Mouse (Mus musculus) hematopoietic stem cell, adult 5-6 weeks (primary cell): ENCODE data around the gene Scaf4. TPM values are rescaled to one million over a fixed set of nuclear protein-coding genes. Genes with fewer than 3 reads are reported as not detected.
A peak's percentile ranks its signal among the peaks of the same experiment; 100 is the strongest.

Source experiments
- ATAC-seq, 2 experiments: fragments of 125-278 bp in 1 of 2; replicated peaks in 1 of 2; 2 replicates each; pipeline ENCODE4 v1.8.0; 2016 to 2017; ENCODE audit warnings: inconsistent platforms in 2 of 2, mild to moderate bottlenecking in 2 of 2, moderate number of reproducible peaks in 2 of 2, low read depth in 1 of 2, moderate TSS enrichment in 1 of 2; ENCODE audit not compliant: low FRiP score in 2 of 2, poor library complexity in 2 of 2, severe bottlenecking in 2 of 2, insufficient read depth in 1 of 2, low TSS enrichment in 1 of 2
- total RNA-seq: library from RNA; stranded (forward); fragments of 172-1452, 232-1000 nt; gene quantifications from 2 replicates; pipeline ENCODE4 v1.2.3, GENCODE M21; 2017

Scaf4 gene
- total RNA-seq, 1 experiment from 2014 or later: 14.4 TPM

GRCm38 (mm10) chr16:90298426-90299300, 14.4 kb upstream of the Scaf4 start:
- ATAC-seq: no peak

DNA sequence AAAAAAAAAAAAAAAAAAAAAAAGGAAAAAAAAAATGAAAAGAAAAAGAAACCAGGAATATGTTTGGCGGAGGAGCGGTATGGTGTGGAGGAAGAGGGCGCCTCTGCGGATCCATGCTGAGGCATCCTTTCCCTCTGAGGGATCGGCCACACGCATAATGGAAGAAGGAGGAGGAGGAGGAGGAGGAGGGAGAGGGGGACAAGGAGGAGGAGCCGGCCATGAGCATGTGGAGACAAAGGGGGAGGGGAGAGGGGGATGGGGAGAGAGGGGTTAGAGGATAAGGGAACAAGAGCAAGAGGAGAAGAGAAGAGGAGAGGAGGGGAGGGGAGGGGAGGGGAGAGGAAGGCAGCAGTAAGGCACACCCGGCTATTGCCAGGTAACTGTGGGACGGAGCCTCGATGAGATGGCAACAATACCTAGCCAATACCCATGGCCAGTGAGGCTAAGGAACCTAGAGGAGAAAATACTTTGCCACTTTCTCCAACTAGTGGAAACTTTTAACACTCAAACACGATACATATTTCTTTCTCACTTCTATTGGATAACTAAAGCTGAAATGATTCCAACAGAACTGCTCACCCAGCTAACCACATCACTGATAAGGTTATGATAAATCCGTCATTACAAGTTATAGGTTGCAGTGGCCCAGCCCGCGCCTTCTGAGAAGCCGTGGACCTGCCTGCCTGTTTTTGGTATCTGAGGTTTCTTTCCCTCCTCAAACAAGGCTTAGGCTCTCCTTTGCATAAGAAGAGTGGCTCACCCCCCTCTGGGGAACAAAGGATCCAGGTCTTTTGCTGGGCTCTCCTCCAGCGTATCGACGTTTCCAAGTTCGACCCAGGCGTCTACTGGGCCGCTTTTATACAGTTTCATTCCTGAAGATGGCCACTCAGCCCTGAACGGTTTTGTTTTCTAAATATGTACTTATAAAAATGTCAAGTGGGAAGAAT, 13.4 kb upstream of the Scaf4 start:
- no peak; a peak in 1 of 4 replicates for ATAC-seq

- ATAC-seq: no peak
Measured at GRCm38 (mm10) chr16:90291675-90292074, 7.4 kb upstream of the Scaf4 start.

DNA sequence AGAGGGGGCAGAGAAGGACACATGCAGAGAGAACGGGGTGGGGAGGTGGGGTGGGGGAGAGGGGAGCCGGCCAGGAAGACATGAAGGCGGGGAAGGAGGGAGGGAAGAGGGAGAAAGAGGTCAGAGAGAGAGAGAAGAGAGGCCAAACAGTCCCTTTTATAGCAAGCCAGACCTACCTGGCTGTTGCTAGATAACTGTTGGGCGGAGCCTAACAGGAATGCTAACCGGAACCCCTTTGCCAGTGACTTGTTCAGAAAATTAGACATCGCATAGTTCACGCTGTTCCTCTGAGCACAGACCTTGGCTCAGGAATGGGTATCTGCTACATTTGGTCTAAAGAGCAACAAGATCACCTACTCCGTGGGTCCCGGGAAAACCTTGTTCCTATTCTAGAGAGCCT, 6.7 kb upstream of the Scaf4 start:
- no peak for ATAC-seq

GRCm38 (mm10) chr16:90284916-90285315, 613 bp upstream of the Scaf4 start:
- peak; percentile 2 to 8; a peak in 2 of 4 replicates for ATAC-seq

DNA sequence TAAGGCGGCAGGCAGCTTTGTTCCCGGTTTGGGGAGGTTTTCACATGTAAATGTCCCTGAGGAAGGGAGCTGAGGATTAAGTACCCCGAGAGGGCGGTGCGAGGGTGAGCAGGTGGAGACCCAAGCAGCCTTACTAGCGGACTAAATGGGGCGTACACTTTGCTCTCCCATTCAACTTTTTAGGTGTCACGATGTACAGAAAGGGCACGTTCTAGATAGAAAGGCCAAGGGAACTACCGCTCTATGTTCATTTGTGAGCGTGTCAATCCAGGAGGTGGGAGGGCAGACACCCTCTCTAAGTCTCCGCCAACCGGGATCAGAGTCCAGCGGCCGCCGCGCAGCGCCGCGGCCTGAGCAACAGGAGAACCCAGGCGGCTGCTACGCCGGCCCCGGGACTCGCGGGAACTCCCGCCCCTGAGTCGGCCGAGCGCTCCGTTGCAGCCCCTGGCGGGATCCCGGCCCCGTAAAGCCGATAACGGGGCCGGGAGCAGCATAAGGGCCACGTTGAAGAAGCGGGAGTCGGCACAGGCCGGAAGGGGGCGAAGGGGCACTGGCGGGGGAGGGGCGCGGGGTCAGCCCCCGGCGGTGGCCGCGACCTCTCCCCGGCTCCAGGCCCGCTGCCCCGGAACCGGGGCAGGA, 918 bp downstream of the Scaf4 start:
- peak in 1 of 2 experiments; percentile 11; a peak in 1 of 4 replicates for ATAC-seq

DNA sequence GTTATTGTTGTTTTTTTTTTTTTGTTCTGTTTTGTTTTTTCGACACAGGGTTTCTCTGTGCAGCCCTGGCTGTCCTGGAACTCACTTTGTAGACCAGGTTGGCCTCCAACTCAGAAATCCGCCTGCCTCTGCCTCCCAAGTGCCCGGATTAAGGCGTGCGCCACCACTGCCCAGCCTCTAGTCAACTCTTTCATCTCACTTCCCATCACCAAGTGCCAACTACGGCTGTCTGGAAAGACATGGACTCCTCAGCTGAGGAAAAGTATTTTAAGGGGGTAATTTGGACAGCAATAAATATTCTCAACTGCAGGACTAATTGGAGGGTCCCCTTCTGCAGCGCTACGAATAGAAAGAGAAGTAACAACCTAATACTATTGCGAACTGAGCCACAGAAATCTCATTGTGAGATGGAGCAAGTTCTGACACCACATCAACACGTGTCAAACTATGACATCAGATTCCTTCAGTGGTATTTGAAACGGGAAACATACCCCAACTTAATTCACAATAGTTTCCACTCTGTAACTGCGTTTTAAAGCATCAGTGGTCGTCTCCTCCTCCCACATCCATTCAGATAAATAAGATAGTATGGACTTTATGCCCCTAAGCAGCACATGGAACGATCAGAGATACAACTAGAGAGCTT, 1.6 kb downstream of the Scaf4 start:
- peak in 1 of 2 experiments; percentile 29; a peak in 1 of 4 replicates for ATAC-seq

DNA sequence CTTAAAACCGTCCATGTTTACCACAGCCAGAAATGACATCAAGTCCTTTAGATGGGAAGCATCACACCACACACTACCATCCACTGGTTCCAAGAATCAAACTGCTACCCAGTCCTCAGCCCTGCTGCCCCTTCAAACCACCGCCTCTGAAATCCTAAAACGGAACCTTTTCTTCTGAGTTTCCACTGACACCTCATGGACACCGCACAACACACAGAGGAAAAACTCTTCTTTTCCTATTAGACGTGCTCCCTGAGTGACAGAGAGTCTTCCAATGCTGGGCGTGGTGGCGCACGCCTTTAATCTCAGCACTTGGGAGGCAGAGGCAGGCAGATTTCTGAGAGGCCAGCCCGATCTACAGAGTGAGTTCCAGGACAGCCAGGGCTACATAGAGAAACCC, 2.9 kb downstream of the Scaf4 start:
- no peak for ATAC-seq

DNA sequence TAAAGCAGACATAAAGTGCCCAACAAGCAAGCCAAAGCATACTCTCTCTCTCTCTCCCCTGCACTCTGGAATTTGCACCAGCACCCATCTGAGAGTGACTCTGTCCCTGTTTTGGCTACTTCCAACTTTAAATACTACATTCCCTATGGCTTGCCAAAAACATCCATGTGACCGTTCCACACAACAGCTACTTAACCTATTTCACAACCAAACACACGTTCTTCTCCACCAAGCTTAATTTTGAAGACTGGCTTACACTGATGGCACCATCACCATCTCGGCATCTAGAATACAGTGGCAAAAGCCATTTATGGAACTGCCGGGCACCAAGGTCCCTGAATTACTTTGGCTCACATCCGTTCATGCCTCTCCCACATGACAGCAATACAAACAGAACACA, 3.3 kb downstream of the Scaf4 start:
- ATAC-seq: no peak

DNA sequence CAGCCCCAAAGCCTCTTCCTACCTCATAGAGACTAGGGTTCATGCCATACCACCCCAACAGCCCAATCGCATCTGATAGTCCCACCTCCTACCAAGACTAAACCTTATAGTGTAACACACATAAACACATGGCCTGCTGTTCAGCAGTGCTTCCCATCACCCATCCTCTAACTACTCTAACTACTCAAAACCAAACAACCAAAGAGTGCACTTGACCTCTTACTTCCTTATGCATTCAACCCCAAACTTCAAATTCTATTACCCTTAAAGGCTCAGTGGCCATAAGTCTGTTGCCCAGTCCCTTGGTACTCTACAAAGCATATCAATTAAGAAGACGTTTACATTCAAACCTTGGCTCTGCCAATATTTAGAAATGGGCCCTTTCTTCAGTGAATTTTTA, 3.8 kb downstream of the Scaf4 start:
- ATAC-seq: no peak

GRCm38 (mm10) chr16:90279058-90279457, 5.2 kb downstream of the Scaf4 start:
- ATAC-seq: peak; percentile 77 to 80

DNA sequence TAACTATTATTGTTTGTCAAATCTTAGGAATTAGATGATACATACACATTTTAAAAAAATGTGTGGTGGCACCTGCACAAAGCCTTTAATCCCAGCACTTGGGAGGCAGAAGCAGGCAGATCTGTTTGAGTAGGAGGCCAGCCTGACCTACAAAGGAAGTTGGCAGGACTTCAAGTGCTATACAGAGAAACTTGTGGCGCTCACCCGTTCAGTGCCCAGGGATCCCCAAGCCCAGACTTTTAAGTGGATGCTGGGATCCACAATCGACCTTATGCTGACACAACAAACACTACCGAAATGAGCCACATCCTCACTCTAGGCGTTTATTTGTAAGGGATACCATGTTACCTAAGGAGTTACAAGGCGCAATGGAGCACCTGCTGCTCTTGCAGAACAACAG, 8.8 kb downstream of the Scaf4 start:
- no peak for ATAC-seq

- ATAC-seq: no peak
Measured at GRCm38 (mm10) chr16:90266581-90266980, 17.7 kb downstream of the Scaf4 start.

DNA sequence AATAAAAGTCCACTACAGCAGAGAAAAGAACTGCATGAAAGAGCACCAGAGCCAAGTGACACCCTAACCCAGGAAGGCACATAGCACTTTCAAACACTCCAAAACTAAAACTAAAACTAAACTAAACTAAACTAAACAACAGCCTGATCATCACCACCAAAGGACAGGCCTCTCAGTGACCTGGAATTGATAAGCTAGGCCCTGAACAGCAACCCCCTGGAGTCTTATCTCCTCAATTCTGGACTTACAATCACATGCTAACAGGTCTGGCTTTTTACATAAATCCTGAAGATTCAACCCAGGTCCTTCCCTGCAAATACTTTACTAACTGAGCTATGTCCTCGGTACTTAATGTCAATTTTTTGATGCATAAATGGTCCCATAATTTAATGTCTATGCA, 19.2 kb downstream of the Scaf4 start:
- ATAC-seq: no peak

DNA sequence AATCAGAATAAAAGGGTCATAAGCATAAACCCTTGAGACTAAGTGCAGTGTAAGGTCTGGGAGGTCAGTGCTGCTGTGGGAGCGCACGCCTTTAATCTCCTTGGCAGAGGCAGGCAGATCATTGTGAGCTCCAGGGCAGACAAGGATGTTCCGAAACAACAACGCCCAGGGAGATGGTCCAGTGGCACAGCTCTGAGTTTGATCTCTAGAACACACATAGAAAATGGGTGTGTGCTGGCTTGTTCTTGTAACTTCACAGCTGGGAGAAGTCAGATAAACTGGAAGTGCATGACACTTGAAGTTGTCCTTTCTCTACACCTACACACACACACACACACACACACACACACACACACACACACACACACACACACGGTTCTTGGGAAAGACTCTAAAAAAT, 20.3 kb downstream of the Scaf4 start:
- ATAC-seq: no peak

DNA sequence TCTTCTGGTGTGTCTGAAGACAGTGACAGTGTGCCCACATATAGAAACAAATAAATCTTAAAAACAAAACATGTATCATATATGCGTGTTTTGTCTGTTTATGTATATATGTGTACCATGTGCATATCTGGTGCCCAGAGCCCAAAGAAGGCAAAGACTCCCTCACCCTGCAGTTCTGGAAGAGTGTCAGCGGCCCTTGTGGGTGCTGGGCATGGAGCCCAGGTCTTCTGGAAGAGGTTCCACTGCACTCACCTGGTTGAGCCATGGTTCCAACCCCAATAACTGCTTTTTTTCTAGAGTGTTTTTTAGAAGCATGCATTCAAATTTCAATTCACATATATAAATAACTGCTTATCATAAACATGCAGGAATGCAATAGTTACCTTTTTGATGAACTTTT, 22.5 kb downstream of the Scaf4 start:
- no peak for ATAC-seq

DNA sequence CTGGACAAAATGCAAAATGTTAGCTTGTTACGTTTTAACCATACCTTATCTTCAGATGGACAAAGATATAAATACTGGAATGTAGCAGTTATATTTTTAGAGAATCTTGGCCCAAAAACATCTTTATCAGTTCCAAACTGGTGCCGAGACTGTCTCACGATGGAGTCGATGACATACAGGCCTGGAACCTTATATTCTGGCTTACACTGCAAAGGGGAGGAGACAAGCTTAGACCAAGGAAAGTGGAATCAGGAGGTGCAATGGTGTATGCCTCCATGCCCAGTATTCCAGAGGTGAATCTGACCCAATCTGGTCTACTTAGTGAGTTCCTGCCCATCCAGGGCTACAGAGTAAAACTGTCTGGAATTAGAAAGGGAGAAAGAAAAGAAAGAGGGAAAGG, 24.2 kb downstream of the Scaf4 start:
- ATAC-seq: no peak
